ENCODE assay signal across 6 mouse cellular contexts in genomic region chr17:6900361-6900760, GRCm38 (mm10). TPM values are rescaled to one million over a fixed set of nuclear protein-coding genes. Genes with fewer than 3 reads are reported as not detected.
A peak's percentile ranks its signal among the peaks of the same experiment; 100 is the strongest.
DNase-seq lines count a peak whose midpoint lies in the region; ATAC-seq and TF ChIP-seq lines count a peak whose summit lies in the region.
"Not testable (repeated sequence)": the region's sequence is repeated elsewhere in the genome, so short reads cannot be mapped to it uniquely, and the experiment has no call there.

No protein-coding gene starts in this region.

- DNase-seq in forebrain, embryonic 14.5 days (ENCODE audit: low spot score); kidney, postnatal 0 days (ENCODE audit: low spot score); lung, postnatal 0 days (ENCODE audit: low spot score): not testable (repeated sequence)
- peak; percentile 1 for DNase-seq in midbrain, embryonic 14.5 days

- not testable (repeated sequence) for H3K9me3 ChIP-seq in forebrain, embryonic 14.5 days (replicated peaks; ENCODE audit: control insufficient read depth, low read length); kidney, postnatal 0 days (replicated peaks; ENCODE audit: low read length); lung, postnatal 0 days (ENCODE audit: low read length); midbrain, embryonic 14.5 days (ENCODE audit: control insufficient read depth, low read length)

- not testable (repeated sequence) for H3K27me3 ChIP-seq in forebrain, embryonic 14.5 days (replicated peaks; ENCODE audit: control insufficient read depth, insufficient read depth, low read length); kidney, postnatal 0 days (ENCODE audit: insufficient read depth, low read length); lung, postnatal 0 days (replicated peaks; ENCODE audit: insufficient read depth, low read length); midbrain, embryonic 14.5 days (ENCODE audit: control insufficient read depth, insufficient read depth, low read length)

- TF ChIP-seq CTCF in kidney, postnatal 0 days (IDR thresholded peaks at IDR 0.05; ENCODE audit: low read depth), result 0 out of 2 replicates have a peak, but pooled peaks have one; percentile 26
- TF ChIP-seq CTCF in lung, postnatal 0 days (IDR thresholded peaks at IDR 0.05), result 0 out of 2 replicates have a peak, but pooled peaks have one; percentile 11

- H3K36me3 ChIP-seq in forebrain, embryonic 14.5 days (ENCODE audit: control insufficient read depth, insufficient read depth, low read length); kidney, postnatal 0 days (ENCODE audit: insufficient read depth, low read length); lung, postnatal 0 days (ENCODE audit: insufficient read depth, low read length); midbrain, embryonic 14.5 days (ENCODE audit: control insufficient read depth, insufficient read depth, low read length): not testable (repeated sequence)

- not testable (repeated sequence) for H3K4me3 ChIP-seq in forebrain, embryonic 14.5 days (ENCODE audit: low read depth, low read length); kidney, postnatal 0 days (replicated peaks; ENCODE audit: low read depth, low read length); lung, postnatal 0 days (ENCODE audit: low read depth, low read length); midbrain, embryonic 14.5 days (replicated peaks; ENCODE audit: low read depth, low read length)

- H3K4me1 ChIP-seq in forebrain, embryonic 14.5 days (ENCODE audit: control insufficient read depth, insufficient read depth, low read length); kidney, postnatal 0 days (replicated peaks; ENCODE audit: insufficient read depth, low read length); lung, postnatal 0 days (ENCODE audit: insufficient read depth, low read depth, low read length); midbrain, embryonic 14.5 days (ENCODE audit: control insufficient read depth, insufficient read depth, low read length): not testable (repeated sequence)

- H3K9ac ChIP-seq in forebrain, embryonic 14.5 days (ENCODE audit: low read length); kidney, postnatal 0 days (ENCODE audit: low read depth, low read length); lung, postnatal 0 days (replicated peaks; ENCODE audit: low read depth); midbrain, embryonic 14.5 days (replicated peaks; ENCODE audit: low read length): not testable (repeated sequence)

- peak; percentile 54 for ATAC-seq in activated CD4-positive, CD25-positive, alpha-beta regulatory T cell, adult 4 months
- ATAC-seq in forebrain, embryonic 14.5 days, result peak; percentile 55
- peak; percentile 71 to 84 for ATAC-seq in hematopoietic stem cell, adult 5-6 weeks (replicated peaks in 1 of 2; ENCODE audit: insufficient read depth in 1 of 2, low FRiP score in 2 of 2, low TSS enrichment in 1 of 2, low read depth in 1 of 2, poor library complexity in 2 of 2, severe bottlenecking in 2 of 2)
- ATAC-seq in kidney, postnatal 0 days (replicated peaks; ENCODE audit: low FRiP score, low read depth); lung, postnatal 0 days; midbrain, embryonic 14.5 days (ENCODE audit: low FRiP score, low TSS enrichment): not testable (repeated sequence)

- TF ChIP-seq EP300 in lung, postnatal 0 days (IDR thresholded peaks at IDR 0.05), result not testable (repeated sequence)

- WGBS in forebrain, embryonic 14.5 days, result 80% methylated on average over 1 of the region's 2 CpGs
- 73% methylated on average over 1 of the region's 2 CpGs for WGBS in kidney, postnatal 0 days
- 82% methylated on average over 1 of the region's 2 CpGs for WGBS in lung, postnatal 0 days
- 82% methylated on average over 1 of the region's 2 CpGs for WGBS in midbrain, embryonic 14.5 days

- not testable (repeated sequence) for H3K4me2 ChIP-seq in forebrain, embryonic 14.5 days (ENCODE audit: low read length); kidney, postnatal 0 days (ENCODE audit: low read length); lung, postnatal 0 days (replicated peaks; ENCODE audit: low read depth, low read length); midbrain, embryonic 14.5 days (ENCODE audit: low read length)

- not testable (repeated sequence) for H3K27ac ChIP-seq in forebrain, embryonic 14.5 days (ENCODE audit: low read depth, low read length); kidney, postnatal 0 days; lung, postnatal 0 days (ENCODE audit: low read length); midbrain, embryonic 14.5 days (replicated peaks; ENCODE audit: low read depth, low read length)

RNA-seq across cellular contexts. Expression of gene Rsph3b, which starts 48.1 kb away (rescaled TPM):
- 10 to 100 TPM; 26.1 to 31.4 TPM for polyA plus RNA-seq in activated CD4-positive, CD25-positive, alpha-beta regulatory T cell, adult 4 months (2017; shearing (Covaris generic))
- polyA plus RNA-seq in forebrain, embryonic 14.5 days (2014; fragmentation: Nextera tagmentation; extraction: Ambion mirVana), result 57.7 and 60.2 TPM in 2 replicates
- 43.9 and 48.7 TPM in 2 replicates for total RNA-seq in hematopoietic stem cell, adult 5-6 weeks (2017)
- 63.4 and 65.6 TPM in 2 replicates for polyA plus RNA-seq in kidney, postnatal 0 days (2015; fragmentation: Nextera tagmentation; extraction: Ambion mirVana)
- 47.2 and 52.6 TPM in 2 replicates for polyA plus RNA-seq in lung, postnatal 0 days (2015; fragmentation: Nextera tagmentation; extraction: Ambion mirVana)
- polyA plus RNA-seq in midbrain, embryonic 14.5 days (2014; fragmentation: Nextera tagmentation; extraction: Ambion mirVana), result 53.3 and 55.9 TPM in 2 replicates
